Mouse (Mus musculus) cerebellum, adult (tissue): ENCODE results near the gene Slc9a9.
A peak's percentile ranks its signal among the peaks of the same experiment; 100 is the strongest.

Experiments used
- ATAC-seq: cut with Nextera tagmentation; 2 replicates; pipeline ENCODE4 v1.9.2; 2017; ENCODE audit warnings: mild to moderate bottlenecking, moderate library complexity, mixed read lengths; ENCODE audit not compliant: insufficient number of reproducible peaks, low FRiP score, low TSS enrichment

Slc9a9 gene

GRCm38 (mm10) chr9:94805506-94805905, 135.8 kb downstream of the Slc9a9 start:
- no peak for ATAC-seq

GRCm38 (mm10) chr9:94815518-94815917, 145.8 kb downstream of the Slc9a9 start:
- no peak for ATAC-seq

- no peak for ATAC-seq
Measured at GRCm38 (mm10) chr9:94821268-94821667, 151.6 kb downstream of the Slc9a9 start.

- no peak for ATAC-seq
Measured at GRCm38 (mm10) chr9:94833836-94834235, 164.1 kb downstream of the Slc9a9 start.

- ATAC-seq: no peak
Measured at GRCm38 (mm10) chr9:94837384-94837783, 167.7 kb downstream of the Slc9a9 start.

GRCm38 (mm10) chr9:94838479-94839031, 168.8 kb downstream of the Slc9a9 start:
- no peak for ATAC-seq

GRCm38 (mm10) chr9:94839204-94839603, 169.5 kb downstream of the Slc9a9 start:
- ATAC-seq: no peak

- ATAC-seq: no peak
Measured at GRCm38 (mm10) chr9:94840398-94840797, 170.7 kb downstream of the Slc9a9 start.

GRCm38 (mm10) chr9:94840972-94841371, 171.3 kb downstream of the Slc9a9 start:
- ATAC-seq: no peak

GRCm38 (mm10) chr9:94844176-94844575, 174.5 kb downstream of the Slc9a9 start:
- no peak for ATAC-seq

- ATAC-seq: no peak
Measured at GRCm38 (mm10) chr9:94847624-94848023, 177.9 kb downstream of the Slc9a9 start.

- no peak for ATAC-seq
Measured at GRCm38 (mm10) chr9:94851550-94851949, 181.8 kb downstream of the Slc9a9 start.

- no peak for ATAC-seq
Measured at GRCm38 (mm10) chr9:94856093-94856492, 186.4 kb downstream of the Slc9a9 start.

GRCm38 (mm10) chr9:94868557-94868956, 198.8 kb downstream of the Slc9a9 start:
- ATAC-seq: no peak

GRCm38 (mm10) chr9:94869023-94869799, 199.5 kb downstream of the Slc9a9 start:
- ATAC-seq: no peak

GRCm38 (mm10) chr9:94882517-94882916, 212.8 kb downstream of the Slc9a9 start:
- no peak for ATAC-seq

GRCm38 (mm10) chr9:94883435-94883834, 213.7 kb downstream of the Slc9a9 start:
- ATAC-seq: no peak

- ATAC-seq: no peak
Measured at GRCm38 (mm10) chr9:94885151-94885550, 215.4 kb downstream of the Slc9a9 start.

GRCm38 (mm10) chr9:94889647-94890046, 219.9 kb downstream of the Slc9a9 start:
- ATAC-seq: no peak

- ATAC-seq: no peak
Measured at GRCm38 (mm10) chr9:94895882-94896281, 226.2 kb downstream of the Slc9a9 start.

- ATAC-seq: no peak
Measured at GRCm38 (mm10) chr9:94904180-94904579, 234.5 kb downstream of the Slc9a9 start.

- ATAC-seq: peak; percentile 72
Measured at GRCm38 (mm10) chr9:94907020-94907610, 237.4 kb downstream of the Slc9a9 start.
